Mouse (Mus musculus): ENCODE results near the gene Bhlhe23.

The Bhlhe23 gene

GRCm38 (mm10) chr2:180775223-180775622, 1.5 kb downstream of the Bhlhe23 start:
- no peak for DNase-seq (ENCODE audit: low spot score)

- DNase-seq (ENCODE audit: low spot score): no peak
These were observed 11.0 kb downstream of the Bhlhe23 start for GRCm38 (mm10) chr2:180765713-180766112.

- no peak for DNase-seq (ENCODE audit: low spot score)
These were observed 11.7 kb downstream of the Bhlhe23 start for GRCm38 (mm10) chr2:180764986-180765385.

GRCm38 (mm10) chr2:180758513-180759263, 18.0 kb downstream of the Bhlhe23 start:
- no peak for DNase-seq (ENCODE audit: low spot score)

GRCm38 (mm10) chr2:180756786-180757185, 19.9 kb downstream of the Bhlhe23 start:
- no peak for DNase-seq (ENCODE audit: low spot score)

GRCm38 (mm10) chr2:180755896-180756295, 20.8 kb downstream of the Bhlhe23 start:
- peak; percentile 68 for DNase-seq (ENCODE audit: low spot score)

- no peak for DNase-seq (ENCODE audit: low spot score)
These were observed 21.6 kb downstream of the Bhlhe23 start for GRCm38 (mm10) chr2:180754976-180755688.

- no peak for DNase-seq (ENCODE audit: low spot score)
These were observed 27.8 kb downstream of the Bhlhe23 start for GRCm38 (mm10) chr2:180748904-180749303.

- no peak for DNase-seq (ENCODE audit: low spot score)
These were observed 30.0 kb downstream of the Bhlhe23 start for GRCm38 (mm10) chr2:180746569-180747192.

GRCm38 (mm10) chr2:180745248-180745927, 31.3 kb downstream of the Bhlhe23 start:
- DNase-seq (ENCODE audit: low spot score): peak; percentile 91

GRCm38 (mm10) chr2:180743321-180743720, 33.4 kb downstream of the Bhlhe23 start:
- no peak for DNase-seq (ENCODE audit: low spot score)

GRCm38 (mm10) chr2:180742820-180743219, 33.9 kb downstream of the Bhlhe23 start:
- no peak for DNase-seq (ENCODE audit: low spot score)

- no peak for DNase-seq (ENCODE audit: low spot score)
These were observed 35.3 kb downstream of the Bhlhe23 start for GRCm38 (mm10) chr2:180741421-180741820.

- no peak for DNase-seq (ENCODE audit: low spot score)
These were observed 36.4 kb downstream of the Bhlhe23 start for GRCm38 (mm10) chr2:180740349-180740748.

- peak; percentile 54 for DNase-seq (ENCODE audit: low spot score)
These were observed 38.7 kb downstream of the Bhlhe23 start for GRCm38 (mm10) chr2:180737984-180738383.

GRCm38 (mm10) chr2:180735232-180735631, 41.5 kb downstream of the Bhlhe23 start:
- no peak for DNase-seq (ENCODE audit: low spot score)

GRCm38 (mm10) chr2:180731984-180732383, 44.7 kb downstream of the Bhlhe23 start:
- no peak for DNase-seq (ENCODE audit: low spot score)

GRCm38 (mm10) chr2:180731036-180731435, 45.7 kb downstream of the Bhlhe23 start:
- no peak for DNase-seq (ENCODE audit: low spot score)

GRCm38 (mm10) chr2:180727613-180728021, 49.1 kb downstream of the Bhlhe23 start:
- DNase-seq (ENCODE audit: low spot score): no peak

GRCm38 (mm10) chr2:180726658-180727442, 49.9 kb downstream of the Bhlhe23 start:
- DNase-seq (ENCODE audit: low spot score): no peak

- DNase-seq (ENCODE audit: low spot score): no peak
These were observed 50.7 kb downstream of the Bhlhe23 start for GRCm38 (mm10) chr2:180725856-180726629.

Data from adipocyte (in vitro differentiated cells).